Mouse (Mus musculus): ENCODE data around the gene 1700093K21Rik.
"Not testable (repeated sequence)": the region's sequence is repeated elsewhere in the genome, so short reads cannot be mapped to it uniquely, and the experiment has no call there.

The 1700093K21Rik gene

GRCm38 (mm10) chr11:23520473-23521205 is at the start of gene 1700093K21Rik:
Gene 1700093K21Rik, minus strand, starts transcription at chr11:23521155.
- no peak for DNase-seq (ENCODE audit: low read depth, low spot score)

- DNase-seq (ENCODE audit: low read depth, low spot score): no peak
These were observed 49.2 kb upstream of the 1700093K21Rik start for GRCm38 (mm10) chr11:23570130-23570529.

GRCm38 (mm10) chr11:23565761-23566160 is 44.8 kb upstream of the 1700093K21Rik start:
- DNase-seq (ENCODE audit: low read depth, low spot score): peak; percentile 51

- no peak for DNase-seq (ENCODE audit: low read depth, low spot score)
These were observed 36.2 kb upstream of the 1700093K21Rik start for GRCm38 (mm10) chr11:23557039-23557630.

- no peak for DNase-seq (ENCODE audit: low read depth, low spot score)
These were observed 16.5 kb upstream of the 1700093K21Rik start for GRCm38 (mm10) chr11:23537446-23537845.

GRCm38 (mm10) chr11:23518981-23519380 is 2.0 kb downstream of the 1700093K21Rik start:
- DNase-seq (ENCODE audit: low read depth, low spot score): no peak

- DNase-seq (ENCODE audit: low read depth, low spot score): no peak
These were observed 5.6 kb downstream of the 1700093K21Rik start for GRCm38 (mm10) chr11:23515315-23515714.

- not testable (repeated sequence) for DNase-seq (ENCODE audit: low read depth, low spot score)
These were observed 6.2 kb downstream of the 1700093K21Rik start for GRCm38 (mm10) chr11:23514785-23515184.

- DNase-seq (ENCODE audit: low read depth, low spot score): not testable (repeated sequence)
These were observed 16.2 kb downstream of the 1700093K21Rik start for GRCm38 (mm10) chr11:23504801-23505200.

GRCm38 (mm10) chr11:23498609-23499008 is 22.3 kb downstream of the 1700093K21Rik start:
- DNase-seq (ENCODE audit: low read depth, low spot score): no peak

GRCm38 (mm10) chr11:23497718-23498509 is 23.0 kb downstream of the 1700093K21Rik start, which contains the start of gene Ahsa2:
Gene Ahsa2, minus strand, starts transcription at chr11:23498030.
- DNase-seq (ENCODE audit: low read depth, low spot score): peak; percentile 95

- peak; percentile 78 for DNase-seq (ENCODE audit: low read depth, low spot score)
These were observed 23.6 kb downstream of the 1700093K21Rik start for GRCm38 (mm10) chr11:23497335-23497717.

GRCm38 (mm10) chr11:23496661-23497060 is 24.3 kb downstream of the 1700093K21Rik start:
- DNase-seq (ENCODE audit: low read depth, low spot score): no peak

GRCm38 (mm10) chr11:23495231-23495630 is 25.7 kb downstream of the 1700093K21Rik start:
- DNase-seq (ENCODE audit: low read depth, low spot score): no peak

GRCm38 (mm10) chr11:23492048-23492790 is 28.7 kb downstream of the 1700093K21Rik start:
- no peak for DNase-seq (ENCODE audit: low read depth, low spot score)

- DNase-seq (ENCODE audit: low read depth, low spot score): no peak
These were observed 31.0 kb downstream of the 1700093K21Rik start for GRCm38 (mm10) chr11:23489955-23490354.
